Mouse (Mus musculus) embryonic facial prominence, embryonic 13.5 days (tissue): Measurements from ENCODE around the gene Tasp1. TPM values are rescaled to one million over a fixed set of nuclear protein-coding genes. Genes with fewer than 3 reads are reported as not detected.
A peak's percentile ranks its signal among the peaks of the same experiment; 100 is the strongest.
"Not testable (repeated sequence)": the region's sequence is repeated elsewhere in the genome, so short reads cannot be mapped to it uniquely, and the experiment has no call there.

Source experiments
- ATAC-seq: fragments of 200-750 bp; cut with Nextera tagmentation; 2 replicates; pipeline ENCODE4 v1.8.0; 2017; ENCODE audit warnings: low read depth; ENCODE audit not compliant: insufficient number of reproducible peaks, insufficient read depth, low FRiP score, low TSS enrichment
- H3K27ac ChIP-seq: fragments of 300-500 bp; sonication (generic); 2 replicates; pipeline ENCODE4 v1.5.1; 2015; ENCODE audit warnings: moderate library complexity, mild to moderate bottlenecking, inconsistent platforms
- H3K27me3 ChIP-seq: fragments of 300-500 bp; sonication (generic); 2 replicates; pipeline ENCODE4 v1.6.1; 2015; ENCODE audit warnings: mild to moderate bottlenecking, inconsistent platforms
- H3K36me3 ChIP-seq: fragments of 300-500 bp; sonication (generic); 2 replicates; pipeline ENCODE4 v1.6.1; 2015; ENCODE audit warnings: mild to moderate bottlenecking, inconsistent platforms
- H3K4me1 ChIP-seq: fragments of 300-500 bp; sonication (generic); 2 replicates; pipeline ENCODE4 v1.6.1; 2015; ENCODE audit warnings: inconsistent platforms
- H3K4me2 ChIP-seq: fragments of 300-500 bp; sonication (generic); 2 replicates; pipeline ENCODE4 v1.6.1; 2015; ENCODE audit warnings: moderate library complexity, mild to moderate bottlenecking, inconsistent platforms
- H3K4me3 ChIP-seq: fragments of 300-500 bp; sonication (generic); 2 replicates; pipeline ENCODE4 v1.5.1; 2015; ENCODE audit warnings: mild to moderate bottlenecking, inconsistent platforms
- H3K9ac ChIP-seq: fragments of 300-500 bp; sonication (generic); 2 replicates; pipeline ENCODE4 v1.6.1; 2015; ENCODE audit warnings: mild to moderate bottlenecking, inconsistent platforms
- H3K9me3 ChIP-seq: fragments of 300-500 bp; sonication (generic); 2 replicates; pipeline ENCODE4 v1.6.1; 2016; ENCODE audit warnings: inconsistent platforms
- WGBS: fragments of 180-500 bp; shearing (Covaris S2); methylation state at CpG from one replicate; pipeline ENCODE4 v1.1.7; 2015; ENCODE audit warnings: mixed read lengths; 5-methylcytosine and 5-hydroxymethylcytosine counted together
- polyA plus RNA-seq: library from polyadenylated mRNA; unstranded; fragments of >200 nt; fragmentation: Nextera tagmentation; extraction: Ambion mirVana; gene quantifications from 2 replicates; pipeline ENCODE4 v1.2.1, GENCODE M21; 2015

Gene Tasp1
- polyA plus RNA-seq, 1 experiment from 2014 or later, result 23.9 TPM

DNA sequence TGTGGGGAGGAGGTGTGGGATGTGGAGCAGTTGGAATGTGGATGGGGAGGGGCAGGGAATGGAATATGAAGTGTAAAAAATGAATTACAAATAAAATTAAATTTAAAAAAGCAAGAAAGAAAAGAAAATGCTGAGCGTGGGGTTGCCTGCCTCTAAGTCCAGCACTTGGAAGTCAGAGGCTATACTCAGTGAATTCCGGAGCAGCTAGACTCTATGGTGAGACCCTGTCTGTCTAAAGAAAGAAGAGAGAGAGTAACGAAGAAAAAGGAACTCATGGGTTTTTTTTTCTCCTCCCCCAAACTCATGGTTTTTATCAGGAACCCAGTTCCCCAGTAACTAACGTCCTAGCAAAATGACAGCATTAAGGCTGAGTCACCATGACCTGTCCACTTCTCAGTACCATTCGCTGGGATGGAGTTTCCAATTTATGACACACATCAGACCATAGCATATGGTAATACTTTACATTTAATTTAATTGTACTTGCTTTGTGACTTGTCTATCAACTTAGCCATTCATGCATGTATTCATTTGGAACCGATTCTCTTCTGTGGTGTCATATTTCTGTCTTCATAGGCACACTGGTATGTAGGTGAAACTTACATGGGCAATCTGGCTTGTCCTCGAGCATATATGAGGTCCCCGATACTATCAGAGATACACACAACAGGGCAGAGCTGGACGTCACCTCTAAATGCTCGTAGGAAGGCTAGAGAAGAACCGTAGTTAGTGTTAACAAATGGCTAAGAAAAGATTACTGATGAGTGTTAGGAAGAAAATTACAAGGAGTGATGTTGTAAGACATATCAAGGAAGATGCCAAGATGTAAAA is 14.4 kb upstream of the Tasp1 start:
- 56% methylated on average over 11 of the region's 11 CpGs for WGBS
- no peak overlapping the region for H3K9ac ChIP-seq
- no peak overlapping the region for H3K4me2 ChIP-seq
- no peak overlapping the region for H3K4me3 ChIP-seq
- no peaks in the 10 kb centered on the region for H3K9me3 ChIP-seq
- no peaks in the 10 kb centered on the region for H3K27me3 ChIP-seq
- H3K4me1 ChIP-seq, result 0 out of 2 replicates have a peak, but pooled peaks cover 7% of the 10 kb centered on the region
- ATAC-seq, result no peak
- H3K27ac ChIP-seq, result no peak overlapping the region
- no peaks in the 10 kb centered on the region for H3K36me3 ChIP-seq

DNA sequence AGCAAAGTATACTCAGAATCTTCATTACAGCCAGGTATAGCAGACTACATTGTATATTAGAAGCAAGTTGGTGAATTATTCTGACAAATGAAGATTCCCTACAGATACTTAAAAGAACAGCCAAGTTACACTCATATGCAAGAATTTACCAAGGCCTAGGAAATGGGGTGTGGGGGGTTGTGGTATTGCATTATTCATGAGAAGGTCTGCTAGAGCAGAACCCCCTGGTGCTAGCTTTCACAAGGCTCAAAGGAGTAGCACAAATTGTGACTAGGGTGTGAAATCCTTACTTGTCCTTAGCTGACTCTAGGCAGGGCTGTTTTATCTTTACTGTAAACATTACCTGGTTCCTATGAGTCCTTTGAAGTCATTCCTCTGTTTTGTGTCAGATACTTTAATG is 12.7 kb upstream of the Tasp1 start:
- not testable (repeated sequence) for H3K36me3 ChIP-seq, H3K9me3 ChIP-seq, H3K4me3 ChIP-seq, H3K27me3 ChIP-seq, H3K4me1 ChIP-seq, H3K4me2 ChIP-seq, ATAC-seq, H3K27ac ChIP-seq, H3K9ac ChIP-seq

DNA sequence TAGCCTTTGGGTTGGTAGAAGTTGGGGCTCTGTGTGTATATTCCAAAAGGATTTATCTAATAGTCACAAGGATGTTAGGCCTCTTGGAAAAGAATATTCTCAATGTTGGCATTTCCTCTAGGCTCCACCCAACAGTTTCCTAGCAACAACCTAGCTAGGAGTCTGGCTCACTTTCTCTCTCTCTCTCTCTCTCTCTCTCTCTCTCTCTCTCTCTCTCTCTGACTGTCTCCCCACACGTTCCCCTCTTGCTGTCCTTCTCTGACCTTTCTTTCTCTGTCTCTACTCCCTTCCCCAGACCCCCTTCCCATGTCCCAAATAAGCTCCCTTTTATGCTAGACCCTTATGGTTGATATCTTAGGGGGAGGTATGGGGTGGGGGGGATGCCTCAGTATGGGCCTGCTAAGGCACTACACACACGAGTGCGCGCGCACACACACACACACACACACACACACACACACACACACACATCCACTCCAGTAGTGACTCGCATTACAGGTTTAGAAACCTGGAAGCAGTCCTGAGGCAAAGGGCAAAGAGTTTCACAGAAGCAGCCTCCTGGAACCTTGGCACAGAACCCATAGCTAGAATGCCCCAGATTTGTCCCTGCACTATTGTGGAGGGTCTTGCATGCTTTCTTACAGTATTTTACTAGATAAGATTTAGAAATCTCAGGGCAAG is 12.1 kb upstream of the Tasp1 start:
- Histone ChIP-seq H3K9me3 (no peaks in the 10 kb centered on the region), H3K36me3 (no peaks in the 10 kb centered on the region), H3K4me3 (no peak overlapping the region), H3K4me1 (0 out of 2 replicates have a peak, but pooled peaks cover 7% of the 10 kb centered on the region), H3K4me2 (no peak overlapping the region), H3K9ac (no peak overlapping the region), H3K27ac (no peak overlapping the region), H3K27me3 (no peaks in the 10 kb centered on the region)
- no peak for ATAC-seq
- 58% methylated on average over 6 of the region's 6 CpGs for WGBS

DNA sequence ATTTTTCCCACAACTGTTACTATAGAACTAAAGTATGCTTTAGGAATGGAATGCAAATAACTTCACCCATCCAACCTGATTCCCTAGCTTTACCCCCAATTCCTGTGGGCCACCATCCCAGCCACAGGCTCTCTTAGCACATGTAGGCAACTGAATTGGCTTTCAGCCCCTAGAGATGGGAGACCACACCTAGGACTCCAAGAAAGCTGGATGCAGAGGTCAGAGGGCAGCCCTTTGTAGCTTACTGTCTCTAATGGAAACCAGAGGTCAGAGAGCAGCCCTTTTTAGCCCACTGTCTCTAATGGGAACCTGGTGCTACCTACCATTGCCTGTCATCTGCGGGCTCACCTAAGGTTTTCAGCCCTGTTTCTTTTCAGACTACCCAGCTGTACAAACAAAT is 10.9 kb upstream of the Tasp1 start:
- 16% methylated on average over 1 of the region's 1 CpGs for WGBS
- Histone ChIP-seq H3K27ac (no peak overlapping the region), H3K4me1 (0 out of 2 replicates have a peak, but pooled peaks cover 7% of the 10 kb centered on the region), H3K36me3 (no peaks in the 10 kb centered on the region), H3K9ac (no peak overlapping the region), H3K4me3 (no peak overlapping the region), H3K9me3 (no peaks in the 10 kb centered on the region), H3K27me3 (no peaks in the 10 kb centered on the region), H3K4me2 (no peak overlapping the region)
- no peak for ATAC-seq

DNA sequence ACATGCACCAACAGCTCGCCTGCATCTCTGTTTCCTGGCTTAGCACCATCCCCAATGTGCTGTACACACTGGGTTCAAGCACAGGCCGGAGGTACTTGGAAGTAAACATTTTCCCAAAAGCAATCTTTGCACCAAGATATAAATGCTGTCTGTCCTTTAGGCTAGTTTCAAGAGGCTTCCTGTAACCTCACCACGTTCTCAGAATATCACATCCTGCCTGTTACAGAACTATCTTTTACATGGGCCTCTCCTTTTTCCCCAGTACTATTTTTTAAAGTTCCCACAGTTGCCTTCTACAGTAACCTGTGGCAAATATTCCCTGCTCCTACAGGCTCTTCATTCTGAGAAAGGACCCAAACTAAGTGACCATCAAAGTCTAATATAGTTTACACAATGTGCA is 8.5 kb upstream of the Tasp1 start:
- no peak overlapping the region for H3K4me3 ChIP-seq
- no peak overlapping the region for H3K9ac ChIP-seq
- no peak overlapping the region for H3K27ac ChIP-seq
- H3K36me3 ChIP-seq, result no peaks in the 10 kb centered on the region
- no peaks in the 10 kb centered on the region for H3K4me1 ChIP-seq
- no peaks in the 10 kb centered on the region for H3K9me3 ChIP-seq
- WGBS, result 75% methylated on average over 3 of the region's 3 CpGs
- 0 out of 2 replicates have a peak, but pooled peaks cover 4% of the 10 kb centered on the region for H3K27me3 ChIP-seq
- no peak overlapping the region for H3K4me2 ChIP-seq
- ATAC-seq, result no peak

DNA sequence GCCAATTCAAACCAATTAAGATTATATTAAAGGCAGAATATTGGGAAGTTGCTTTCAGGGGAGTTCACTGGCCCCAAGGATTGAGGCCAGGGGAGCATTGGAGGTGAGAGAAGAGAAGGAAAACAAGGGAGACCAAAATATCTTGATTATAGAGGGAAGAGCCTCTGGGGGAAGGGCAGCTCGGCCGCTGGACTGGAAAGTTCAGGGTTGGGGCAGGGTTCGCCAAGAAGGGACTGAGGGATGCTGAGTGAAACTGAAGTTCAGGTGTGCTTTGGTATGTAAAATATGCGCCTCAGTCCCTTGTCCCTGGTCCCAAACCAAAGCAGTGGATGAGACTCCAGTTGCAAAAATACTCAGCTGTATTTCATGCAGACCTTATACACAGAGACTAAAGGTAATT is 911 bp upstream of the Tasp1 start:
- no peak overlapping the region for H3K27ac ChIP-seq
- 0 out of 2 replicates have a peak, but pooled peaks cover 4% of the 10 kb centered on the region for H3K27me3 ChIP-seq
- no peak overlapping the region for H3K9ac ChIP-seq
- H3K4me2 ChIP-seq, result peak overlapping the region; percentile 82; the same call in 1 of the 2 replicates
- H3K4me3 ChIP-seq, result no peak overlapping the region
- ATAC-seq, result no peak
- H3K4me1 ChIP-seq, result peaks cover 11% of the 10 kb centered on the region
- no peaks in the 10 kb centered on the region for H3K36me3 ChIP-seq
- 46% methylated on average over 4 of the region's 4 CpGs for WGBS
- H3K9me3 ChIP-seq, result no peaks in the 10 kb centered on the region

DNA sequence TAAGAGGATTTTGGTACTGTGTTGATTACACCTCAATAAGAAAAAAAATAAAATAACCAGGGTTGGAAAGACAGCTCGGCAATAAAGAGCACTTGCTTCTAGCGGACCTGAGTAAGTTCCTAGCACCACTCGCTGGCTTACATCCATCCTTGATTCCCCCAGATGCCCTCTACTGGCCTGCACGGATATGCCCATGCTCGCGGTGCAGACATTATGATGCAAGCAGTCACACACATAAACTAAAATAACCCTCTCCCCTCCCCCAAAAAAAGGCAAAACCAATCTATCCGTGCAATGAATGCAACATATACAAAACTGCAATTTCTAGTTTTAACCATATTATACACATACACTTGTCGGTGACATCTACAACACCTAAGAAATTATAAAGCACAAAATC is 929 bp downstream of the Tasp1 start:
- Histone ChIP-seq H3K9ac (peak overlapping the region; percentile 89), H3K27ac (no peak overlapping the region), H3K36me3 (no peaks in the 10 kb centered on the region), H3K9me3 (no peaks in the 10 kb centered on the region), H3K4me2 (peak overlapping the region; percentile 82), H3K27me3 (no peaks in the 10 kb centered on the region), H3K4me1 (peaks cover 11% of the 10 kb centered on the region), H3K4me3 (peak overlapping the region; percentile 88)
- ATAC-seq, result no peak
- WGBS, result 79% methylated on average over 8 of the region's 8 CpGs

DNA sequence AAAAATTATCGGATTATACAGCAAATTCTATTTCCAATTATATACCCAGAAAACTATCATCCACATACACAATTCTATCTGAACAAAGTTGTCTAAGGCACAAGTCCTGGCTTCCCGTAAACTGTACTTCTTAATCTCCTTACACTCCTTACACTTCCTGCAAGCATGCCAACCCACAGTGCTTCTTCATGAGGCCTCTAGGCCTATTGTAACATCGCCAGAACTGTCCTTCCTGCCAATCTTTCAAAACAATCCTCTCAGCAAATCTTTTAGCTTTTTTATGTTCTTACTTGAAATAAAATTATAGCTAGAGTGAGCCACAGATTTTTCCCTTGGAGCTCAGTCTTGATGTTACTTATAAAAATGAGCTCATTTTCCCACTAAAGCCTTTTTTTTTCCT is 5.1 kb downstream of the Tasp1 start:
- Histone ChIP-seq H3K9ac (no peak overlapping the region), H3K9me3 (no peaks in the 10 kb centered on the region), H3K27me3 (no peaks in the 10 kb centered on the region), H3K4me1 (peaks cover 6% of the 10 kb centered on the region; the same call in 1 of the 2 replicates), H3K4me3 (no peak overlapping the region), H3K27ac (no peak overlapping the region), H3K36me3 (peaks cover 8% of the 10 kb centered on the region), H3K4me2 (no peak overlapping the region)
- 89% methylated on average over 3 of the region's 3 CpGs for WGBS
- no peak for ATAC-seq

DNA sequence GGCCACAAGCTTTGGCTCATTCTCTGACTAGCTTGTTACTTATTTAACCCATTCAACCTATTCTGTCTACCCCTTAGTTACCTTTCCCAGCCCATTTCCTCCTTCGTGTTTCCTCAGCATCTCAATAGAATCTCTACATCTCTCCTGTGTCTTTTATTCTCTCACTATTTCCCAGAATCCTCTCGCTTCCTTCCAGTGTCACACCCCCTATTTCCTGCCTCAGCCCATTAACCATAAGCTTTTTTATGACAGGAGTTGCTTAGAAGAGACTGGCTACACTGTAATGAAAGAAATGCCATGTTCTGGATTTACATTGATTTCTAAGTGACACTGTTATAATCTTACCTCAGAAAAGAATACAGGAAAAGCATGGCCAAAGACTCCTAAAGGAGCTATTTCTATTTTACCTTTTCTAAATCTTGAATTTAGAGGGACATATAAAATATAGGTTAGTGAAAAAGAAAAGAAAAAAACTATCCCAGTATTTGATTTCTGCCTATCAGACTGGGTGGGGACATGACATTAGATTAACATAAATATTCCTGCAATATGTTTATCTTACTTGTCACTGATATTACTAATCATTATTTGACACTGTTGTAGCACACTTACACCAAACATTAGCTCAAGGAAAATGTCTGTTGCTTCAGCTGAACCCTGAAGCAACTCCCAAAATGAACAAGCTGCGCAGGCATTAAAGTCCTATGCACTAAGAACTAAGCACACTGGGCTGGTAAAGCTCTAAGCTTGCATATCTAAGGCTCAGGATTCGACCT is 6.3 kb downstream of the Tasp1 start:
- no peak for ATAC-seq
- WGBS, result 87% methylated on average over 4 of the region's 4 CpGs
- Histone ChIP-seq H3K4me2 (no peak overlapping the region), H3K9ac (no peak overlapping the region), H3K27me3 (no peaks in the 10 kb centered on the region), H3K27ac (no peak overlapping the region), H3K36me3 (peaks cover 16% of the 10 kb centered on the region), H3K9me3 (no peaks in the 10 kb centered on the region), H3K4me1 (no peaks in the 10 kb centered on the region), H3K4me3 (no peak overlapping the region)

DNA sequence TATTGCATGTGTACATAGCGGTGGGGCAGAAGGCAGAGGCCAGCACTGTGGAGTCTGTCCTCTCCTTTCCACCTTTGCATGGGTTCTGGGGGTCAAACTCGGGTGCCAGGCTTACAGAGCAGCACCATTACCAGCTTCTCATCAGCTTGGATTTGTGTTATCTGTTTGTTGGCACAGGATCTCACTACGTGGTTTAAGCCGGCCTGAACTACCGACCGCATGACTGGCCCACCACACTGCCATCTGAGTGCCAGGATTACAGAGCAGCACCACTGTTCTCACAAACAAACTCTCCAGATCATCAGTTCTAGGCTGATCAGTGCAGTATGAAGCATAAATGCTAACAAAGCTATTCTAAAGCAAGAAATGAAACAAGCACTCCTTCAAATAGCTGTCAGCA is 8.5 kb downstream of the Tasp1 start:
- 87% methylated on average over 6 of the region's 6 CpGs for WGBS
- peaks cover 34% of the 10 kb centered on the region for H3K36me3 ChIP-seq
- H3K27ac ChIP-seq, result no peak overlapping the region
- H3K4me2 ChIP-seq, result no peak overlapping the region
- H3K4me3 ChIP-seq, result no peak overlapping the region
- no peak overlapping the region for H3K9ac ChIP-seq
- no peaks in the 10 kb centered on the region for H3K4me1 ChIP-seq
- H3K9me3 ChIP-seq, result no peaks in the 10 kb centered on the region
- H3K27me3 ChIP-seq, result no peaks in the 10 kb centered on the region
- ATAC-seq, result no peak

DNA sequence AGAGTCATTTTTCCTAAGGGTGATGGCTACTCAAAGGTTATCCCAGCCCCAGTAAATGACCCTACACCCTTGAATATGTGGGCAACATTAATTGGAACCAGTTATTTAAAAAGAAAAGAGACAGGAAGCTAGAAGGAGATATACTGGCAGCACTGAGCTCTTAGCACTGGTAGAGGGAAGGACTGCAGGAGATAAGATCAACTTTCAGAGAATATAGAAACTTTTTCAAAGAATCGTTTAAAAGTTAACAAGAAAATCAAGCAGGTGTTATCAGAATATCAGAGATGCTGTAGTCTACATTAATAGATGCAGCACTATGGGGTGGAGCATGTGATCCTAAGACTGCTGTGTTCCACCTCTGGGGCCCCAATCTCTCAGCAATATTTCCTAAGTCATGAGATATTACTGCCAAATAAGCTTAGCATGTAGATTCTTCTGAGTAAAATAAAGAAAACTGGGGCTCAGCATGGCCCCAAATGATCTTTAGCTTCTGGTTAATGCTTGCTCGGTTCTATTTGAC is 14.9 kb downstream of the Tasp1 start:
- H3K4me3 ChIP-seq, result no peak overlapping the region
- peaks cover 79% of the 10 kb centered on the region for H3K36me3 ChIP-seq
- H3K27ac ChIP-seq, result no peak overlapping the region
- H3K27me3 ChIP-seq, result no peaks in the 10 kb centered on the region
- no peak for ATAC-seq
- H3K4me2 ChIP-seq, result no peak overlapping the region
- H3K9ac ChIP-seq, result no peak overlapping the region
- 90% methylated on average over 2 of the region's 2 CpGs for WGBS
- H3K9me3 ChIP-seq, result no peaks in the 10 kb centered on the region
- H3K4me1 ChIP-seq, result no peaks in the 10 kb centered on the region
